Mouse (Mus musculus) liver, embryonic 12.5 days (tissue): ENCODE measurements at regions not wholly inside any gene's neighbourhood (a gene's known extent, or its start where the extent isn't known, plus 50 kb on each side); places are given as distances from the start of the nearest gene placed in this dataset.

ENCODE experiments used
- ATAC-seq: fragments of 200-750 bp; cut with Nextera tagmentation; 2 replicates; pipeline ENCODE4 v1.8.0; 2017; ENCODE audit warnings: moderate number of reproducible peaks, mild to moderate bottlenecking, moderate library complexity
- H3K27ac ChIP-seq: fragments of 300-500 bp; sonication (generic); 2 replicates; pipeline ENCODE4 v1.5.1; 2016; ENCODE audit warnings: mild to moderate bottlenecking
- H3K27me3 ChIP-seq: fragments of 300-500 bp; sonication (generic); replicated peaks from 2 replicates; pipeline ENCODE4 v1.6.1; 2016; ENCODE audit warnings: mild to moderate bottlenecking, moderate library complexity
- H3K36me3 ChIP-seq: fragments of 300-500 bp; sonication (generic); 2 replicates; pipeline ENCODE4 v1.6.1; 2016; ENCODE audit warnings: mild to moderate bottlenecking, moderate library complexity
- H3K4me1 ChIP-seq: fragments of 300-500 bp; sonication (generic); 2 replicates; pipeline ENCODE4 v1.6.1; 2016
- H3K4me2 ChIP-seq: fragments of 300-500 bp; sonication (generic); 2 replicates; pipeline ENCODE4 v1.6.1; 2016; ENCODE audit warnings: mild to moderate bottlenecking, moderate library complexity
- H3K4me3 ChIP-seq: fragments of 300-500 bp; sonication (generic); 2 replicates; pipeline ENCODE4 v1.5.1; 2016; ENCODE audit warnings: mild to moderate bottlenecking, moderate library complexity
- H3K9ac ChIP-seq: fragments of 300-500 bp; sonication (generic); 2 replicates; pipeline ENCODE4 v1.6.1; 2016; ENCODE audit warnings: mild to moderate bottlenecking, moderate library complexity
- H3K9me3 ChIP-seq: fragments of 300-500 bp; sonication (generic); replicated peaks from 2 replicates; pipeline ENCODE4 v1.6.1; 2016; ENCODE audit warnings: mild to moderate bottlenecking, moderate library complexity
- WGBS: fragments of 180-500 bp; shearing (Covaris S2); methylation state at CpG from one replicate; pipeline ENCODE4 v1.1.7; 2016; ENCODE audit not compliant: insufficient replicate concordance; 5-methylcytosine and 5-hydroxymethylcytosine counted together

DNA sequence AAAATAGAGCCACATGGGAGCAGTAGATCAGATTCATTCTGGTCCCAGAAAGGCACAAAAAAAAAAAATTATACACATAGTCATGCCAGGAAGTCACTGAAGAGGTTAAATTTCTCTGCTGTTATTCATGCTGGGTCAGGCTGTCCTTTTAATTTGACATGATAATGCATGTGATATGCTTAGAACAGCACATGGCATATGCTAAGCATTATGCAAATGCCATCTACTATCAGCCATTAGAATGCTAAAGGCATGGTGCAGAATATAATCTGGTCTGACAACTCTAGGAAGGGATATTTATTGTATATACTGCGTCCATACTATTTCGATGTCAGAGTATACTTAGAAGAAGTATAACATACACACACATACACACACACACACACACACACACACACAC lies 405.6 kb downstream of the AI429214 start:
- no peak overlapping the region for H3K4me2 ChIP-seq
- no peak for ATAC-seq

DNA sequence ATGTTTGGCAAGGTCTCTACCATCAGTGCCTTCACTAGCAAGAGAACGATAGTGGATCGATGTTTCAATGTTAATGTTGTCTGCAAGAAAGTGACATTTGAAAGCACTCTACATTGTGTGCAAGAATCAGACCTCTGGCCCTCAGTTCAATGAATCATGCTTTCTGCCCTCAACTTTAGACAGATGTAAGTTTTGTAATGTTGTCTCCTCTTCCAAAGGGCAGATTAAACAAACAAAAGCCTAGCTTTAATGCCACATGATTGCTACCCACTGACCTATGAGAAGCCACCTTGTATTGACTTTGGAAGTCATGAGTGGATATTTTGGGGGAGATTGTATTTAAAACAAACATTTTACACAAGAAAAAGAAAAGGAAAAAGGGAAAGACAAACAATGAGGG lies 429.2 kb downstream of the AI429214 start:
- H3K27ac ChIP-seq = no peak overlapping the region
- peak; percentile 61 for ATAC-seq
- H3K4me2 ChIP-seq = no peak overlapping the region
- H3K9ac ChIP-seq = no peak overlapping the region
- H3K4me1 ChIP-seq = no peaks in the 10 kb centered on the region
- H3K36me3 ChIP-seq = no peaks in the 10 kb centered on the region
- no peaks in the 10 kb centered on the region for H3K27me3 ChIP-seq
- no peaks in the 10 kb centered on the region for H3K9me3 ChIP-seq
- 69% methylated on average over 2 of the region's 2 CpGs for WGBS
- H3K4me3 ChIP-seq = no peak overlapping the region

More for the DNA sequence above, 405.6 kb downstream of the AI429214 start:
- H3K9ac ChIP-seq = no peak overlapping the region
- H3K9me3 ChIP-seq = no peaks in the 10 kb centered on the region
- H3K27ac ChIP-seq = no peak overlapping the region
- H3K4me1 ChIP-seq = no peaks in the 10 kb centered on the region
- no peaks in the 10 kb centered on the region for H3K27me3 ChIP-seq
- WGBS = 75% methylated on average over 2 of the region's 2 CpGs
- no peaks in the 10 kb centered on the region for H3K36me3 ChIP-seq
- H3K4me3 ChIP-seq = no peak overlapping the region

DNA sequence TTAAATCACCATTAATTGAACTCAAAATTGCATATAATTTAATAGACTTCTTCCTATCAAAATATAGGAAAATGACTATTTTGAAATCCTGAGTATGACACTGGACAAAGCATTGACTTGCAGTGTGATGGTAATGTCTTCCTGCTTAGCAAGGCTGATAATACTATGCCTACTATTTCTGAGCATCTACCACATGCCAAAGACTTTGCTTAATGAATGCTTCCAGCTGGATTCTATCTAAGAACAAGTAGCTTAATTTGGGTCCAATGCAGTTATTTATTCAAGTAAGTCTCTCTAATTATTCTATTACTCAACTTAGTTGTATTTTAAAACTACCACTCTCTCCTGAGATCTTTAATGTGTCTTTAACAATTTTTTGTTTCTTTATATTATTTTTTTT lies 431.2 kb downstream of the AI429214 start:
- no peaks in the 10 kb centered on the region for H3K27me3 ChIP-seq
- H3K36me3 ChIP-seq = no peaks in the 10 kb centered on the region
- H3K9ac ChIP-seq = no peak overlapping the region
- H3K4me2 ChIP-seq = no peak overlapping the region
- H3K9me3 ChIP-seq = no peaks in the 10 kb centered on the region
- ATAC-seq = no peak
- no peak overlapping the region for H3K4me3 ChIP-seq
- no peaks in the 10 kb centered on the region for H3K4me1 ChIP-seq
- no peak overlapping the region for H3K27ac ChIP-seq

DNA sequence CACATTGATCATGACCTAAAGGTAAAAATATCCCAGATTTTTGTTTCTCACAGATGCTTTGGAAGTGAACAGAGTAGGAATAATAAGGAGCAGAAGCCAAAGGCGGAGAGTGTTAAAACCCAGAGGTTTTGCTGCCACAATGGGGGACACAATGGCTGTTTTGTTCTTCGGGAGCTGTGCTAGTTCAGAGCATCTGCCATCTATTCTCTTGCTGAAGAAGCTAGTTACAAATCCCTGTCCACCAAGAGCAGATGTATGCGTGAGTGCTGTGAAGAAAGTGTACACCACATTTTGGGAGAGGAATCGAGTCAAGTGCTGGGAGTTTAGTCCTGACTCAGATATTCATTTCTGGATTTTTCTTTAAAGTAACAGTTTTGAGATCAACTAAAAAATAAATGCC lies 435.4 kb downstream of the AI429214 start:
- ATAC-seq = no peak
- H3K27me3 ChIP-seq = no peaks in the 10 kb centered on the region
- H3K27ac ChIP-seq = no peak overlapping the region
- no peak overlapping the region for H3K4me2 ChIP-seq
- no peaks in the 10 kb centered on the region for H3K9me3 ChIP-seq
- no peaks in the 10 kb centered on the region for H3K36me3 ChIP-seq
- H3K9ac ChIP-seq = no peak overlapping the region
- H3K4me3 ChIP-seq = no peak overlapping the region
- 63% methylated on average over 4 of the region's 4 CpGs for WGBS
- no peaks in the 10 kb centered on the region for H3K4me1 ChIP-seq

DNA sequence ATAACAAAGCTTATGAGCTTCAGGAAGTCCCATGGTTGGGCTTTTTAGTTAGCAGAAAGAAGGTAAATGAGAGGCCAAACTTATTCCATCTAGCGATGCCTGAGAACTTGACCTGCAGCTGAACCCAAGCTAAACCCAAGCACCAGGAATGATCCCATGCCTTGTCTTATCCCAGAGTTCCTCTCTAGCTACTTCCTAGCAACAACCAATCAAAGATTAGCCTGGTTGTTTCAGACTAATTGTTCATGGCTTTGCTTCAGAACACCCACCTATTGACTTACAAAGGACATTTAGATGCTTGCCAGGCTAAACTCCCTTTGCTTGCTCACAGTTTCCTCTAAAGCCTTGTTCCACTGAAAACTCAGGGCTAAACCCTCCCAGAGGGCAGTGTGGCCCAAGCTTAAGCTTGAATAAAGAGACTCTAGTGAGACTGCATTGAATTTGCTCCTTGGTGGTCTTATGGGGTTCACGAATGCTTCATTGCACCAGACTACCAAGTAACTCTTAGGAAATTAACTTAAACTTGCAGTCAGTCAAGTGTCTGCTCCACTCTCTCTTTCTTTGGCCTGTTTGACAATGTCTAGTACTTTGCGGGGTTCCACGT lies 467.2 kb downstream of the AI429214 start:
- no peak overlapping the region for H3K9ac ChIP-seq
- ATAC-seq = no peak
- no peak overlapping the region for H3K4me2 ChIP-seq
- H3K27ac ChIP-seq = no peak overlapping the region
- H3K27me3 ChIP-seq = no peaks in the 10 kb centered on the region
- H3K36me3 ChIP-seq = no peaks in the 10 kb centered on the region
- no peaks in the 10 kb centered on the region for H3K9me3 ChIP-seq
- 76% methylated on average over 4 of the region's 4 CpGs for WGBS
- no peaks in the 10 kb centered on the region for H3K4me1 ChIP-seq
- H3K4me3 ChIP-seq = no peak overlapping the region

DNA sequence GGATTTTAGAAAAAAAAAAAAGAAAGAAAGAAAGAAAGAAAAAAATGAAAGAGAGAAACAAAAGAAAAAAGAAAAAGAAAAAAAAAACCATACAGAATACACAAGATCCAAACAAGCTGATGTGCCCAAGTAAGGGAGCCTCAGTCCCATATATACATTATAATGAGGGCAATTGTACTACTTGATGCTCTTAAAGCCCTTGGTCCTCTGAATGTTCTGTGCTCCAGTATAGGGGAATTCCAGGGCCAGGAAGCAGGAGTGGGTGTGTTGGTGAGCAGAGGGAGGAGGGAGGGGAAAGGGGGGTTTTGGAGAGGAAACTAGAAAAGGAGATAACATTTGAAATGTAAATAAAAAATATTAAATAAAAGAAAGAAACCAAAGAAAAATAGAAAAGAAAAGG lies 472.2 kb downstream of the AI429214 start:
- Histone ChIP-seq H3K27me3 (no peaks in the 10 kb centered on the region), H3K4me1 (no peaks in the 10 kb centered on the region), H3K9me3 (no peaks in the 10 kb centered on the region), H3K4me2 (no peak overlapping the region), H3K27ac (no peak overlapping the region), H3K9ac (no peak overlapping the region), H3K4me3 (no peak overlapping the region), H3K36me3 (no peaks in the 10 kb centered on the region)
- ATAC-seq = no peak

DNA sequence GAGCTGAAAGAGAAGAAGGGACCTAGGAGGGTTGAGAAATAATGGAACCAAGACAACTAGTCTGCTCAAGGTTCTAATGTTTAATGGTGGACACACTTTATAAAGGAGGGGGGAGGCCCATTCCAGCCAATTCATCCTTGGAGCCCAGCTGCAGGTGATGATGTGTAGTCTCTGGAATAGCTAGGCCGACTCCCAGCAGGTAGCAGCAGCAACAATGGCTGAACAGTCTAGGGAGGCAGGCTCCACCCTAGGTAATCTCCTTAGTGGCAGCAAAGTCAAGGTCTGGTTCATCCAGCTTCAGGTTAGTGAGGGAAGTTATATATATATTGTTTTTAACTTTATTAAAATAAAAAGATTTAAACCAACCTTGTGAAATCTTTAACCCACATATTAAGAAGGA lies 474.3 kb downstream of the AI429214 start:
- H3K4me2 ChIP-seq = no peak overlapping the region
- no peaks in the 10 kb centered on the region for H3K36me3 ChIP-seq
- ATAC-seq = no peak
- no peaks in the 10 kb centered on the region for H3K4me1 ChIP-seq
- WGBS = 71% methylated on average over 1 of the region's 1 CpGs
- no peaks in the 10 kb centered on the region for H3K9me3 ChIP-seq
- no peak overlapping the region for H3K9ac ChIP-seq
- H3K4me3 ChIP-seq = no peak overlapping the region
- H3K27ac ChIP-seq = no peak overlapping the region
- H3K27me3 ChIP-seq = no peaks in the 10 kb centered on the region
